Mouse (Mus musculus): ENCODE measurements around the gene Lrfn1. TPM values are rescaled to one million over a fixed set of nuclear protein-coding genes. Genes with fewer than 3 reads are reported as not detected.

Lrfn1 gene
- polyA plus RNA-seq, 1 experiment, result 1.7 TPM

DNA sequence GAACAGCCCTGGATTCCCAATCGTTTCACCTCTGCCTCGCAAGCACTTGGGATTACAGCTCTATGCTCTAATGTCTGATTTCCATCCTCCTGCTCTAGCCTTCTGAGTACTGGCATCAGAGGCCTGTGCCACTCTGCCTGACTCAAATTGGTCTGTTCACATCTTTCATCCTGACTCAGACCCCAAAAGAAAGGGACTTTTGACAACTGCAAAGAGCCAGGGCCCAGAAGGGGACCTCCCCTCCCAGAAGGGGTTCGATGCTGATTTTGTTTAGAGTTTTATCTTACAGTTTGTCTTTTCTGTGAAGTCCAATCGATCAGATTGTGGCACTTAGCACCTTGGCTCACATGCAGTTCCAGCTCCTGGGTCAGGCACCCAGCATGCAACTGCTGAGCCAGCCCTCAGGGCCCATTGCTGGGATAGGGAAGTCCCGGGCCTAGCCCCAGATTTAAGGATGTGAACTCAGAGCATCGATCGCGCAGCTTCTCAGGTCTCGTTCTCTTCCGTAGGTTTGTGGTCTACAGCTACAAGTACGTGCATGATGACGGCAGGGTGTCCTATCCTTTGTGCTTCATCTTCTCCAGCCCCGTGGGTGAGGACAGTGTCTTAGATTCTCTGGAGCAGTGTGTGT lies 7.3 kb upstream of the Lrfn1 start:
- WGBS, result 82% methylated on average over 13 of the region's 13 CpGs
- DNase-seq (ENCODE audit: low read depth, low spot score), result no peak

DNA sequence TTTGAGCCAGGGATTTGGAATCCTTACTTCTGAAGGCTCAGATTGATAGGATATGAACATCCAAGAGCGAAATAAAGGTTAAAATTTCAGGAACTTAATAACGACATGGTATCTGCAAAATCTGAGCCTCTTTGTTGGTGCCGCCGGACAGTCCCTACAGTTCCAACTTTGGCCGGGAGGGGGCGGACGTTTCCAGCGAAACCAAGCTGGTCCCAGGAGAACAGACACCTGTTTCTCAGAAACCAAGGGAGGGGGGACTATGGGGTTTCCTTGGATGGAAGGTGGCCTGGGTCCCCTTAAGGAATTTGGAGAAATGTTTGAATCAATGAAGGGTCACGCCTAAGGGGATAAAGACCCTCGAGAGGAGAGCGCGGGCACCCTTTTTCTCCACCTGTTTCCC lies 5.3 kb upstream of the Lrfn1 start:
- WGBS, result 13% methylated on average over 12 of the region's 12 CpGs
- DNase-seq (ENCODE audit: low read depth, low spot score), result no peak

DNA sequence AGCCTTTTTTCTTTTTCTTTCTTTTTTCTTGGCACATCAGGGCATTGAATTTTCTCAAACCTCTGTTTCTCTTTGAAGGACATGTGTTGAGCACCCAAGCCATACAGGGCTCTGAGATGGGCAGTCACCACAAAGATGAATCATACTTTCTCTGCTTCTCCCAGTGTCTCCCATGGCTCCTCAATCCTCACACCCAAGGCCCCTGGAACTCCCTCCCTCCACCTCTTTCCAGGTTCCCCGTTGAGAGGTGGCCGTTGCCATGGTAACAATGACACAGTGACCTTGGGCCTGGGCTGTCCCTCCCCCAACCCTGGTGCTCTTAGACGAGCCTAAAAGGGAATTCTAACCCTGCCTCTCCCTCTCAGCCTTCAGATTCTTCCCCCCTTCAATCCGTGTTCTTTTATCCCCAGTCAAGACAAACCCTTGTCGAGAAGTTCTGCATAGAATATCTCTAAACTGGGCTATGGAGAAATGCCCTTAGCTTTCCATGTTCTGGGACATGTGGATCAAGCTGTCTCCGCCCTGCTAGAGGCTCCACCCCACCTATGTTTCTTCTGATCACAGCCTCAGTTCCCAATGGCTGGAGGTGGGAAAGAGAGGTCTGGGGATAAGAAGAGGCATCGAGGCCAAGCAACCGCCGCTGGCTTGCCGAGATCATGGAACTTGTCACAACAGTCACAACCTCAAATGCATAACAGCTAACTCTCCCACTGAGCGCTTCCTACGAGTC lies 4.5 kb upstream of the Lrfn1 start:
- WGBS, result 47% methylated on average over 12 of the region's 12 CpGs
- no peak for DNase-seq (ENCODE audit: low read depth, low spot score)

DNA sequence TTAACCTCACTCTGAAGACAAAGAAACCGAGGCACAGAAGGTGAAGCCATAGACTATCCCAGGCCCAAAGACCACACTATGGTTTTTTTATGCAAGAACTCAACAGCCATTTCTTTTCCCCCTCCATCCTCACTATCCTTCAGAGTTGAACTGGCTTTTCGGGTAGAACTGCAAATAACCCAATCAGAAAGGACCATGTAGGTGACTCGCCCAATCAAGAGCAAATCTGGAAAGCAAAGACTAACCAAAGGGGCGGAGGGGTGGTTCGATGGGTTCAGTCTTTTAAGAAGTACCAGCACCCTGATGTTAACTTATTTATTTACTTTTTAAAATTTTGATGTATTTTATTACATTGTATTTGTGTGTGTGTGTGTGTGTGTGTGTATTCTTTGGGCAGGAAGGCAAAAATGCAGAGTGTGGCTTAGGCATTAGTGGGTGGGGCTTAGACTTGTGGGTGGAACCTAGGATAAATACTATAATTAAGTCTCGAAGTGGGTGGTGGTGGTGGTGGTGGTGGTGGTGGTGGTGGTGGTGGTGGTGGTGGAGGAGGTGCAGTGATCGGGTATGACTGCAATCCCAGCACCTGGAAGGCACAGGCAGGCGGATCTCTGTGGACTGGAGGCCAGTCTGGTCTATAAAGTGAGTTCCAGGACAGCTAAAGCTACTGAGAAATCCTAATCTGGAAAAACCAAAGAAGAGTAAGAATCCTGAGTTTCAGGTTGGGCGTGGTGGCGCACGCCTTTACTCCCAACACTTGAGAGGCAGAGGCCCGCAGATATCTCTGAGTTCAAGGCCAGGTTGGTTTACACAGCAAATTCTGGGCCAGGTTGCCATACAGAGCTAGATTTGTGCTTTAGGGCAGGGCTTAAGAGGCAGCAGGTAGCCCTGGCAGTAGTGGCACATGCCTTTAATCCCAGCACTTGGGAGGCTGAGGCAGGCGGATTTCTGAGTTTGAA lies 3.6 kb upstream of the Lrfn1 start:
- WGBS, result 61% methylated on average over 13 of the region's 13 CpGs
- DNase-seq (ENCODE audit: low read depth, low spot score), result no peak

DNA sequence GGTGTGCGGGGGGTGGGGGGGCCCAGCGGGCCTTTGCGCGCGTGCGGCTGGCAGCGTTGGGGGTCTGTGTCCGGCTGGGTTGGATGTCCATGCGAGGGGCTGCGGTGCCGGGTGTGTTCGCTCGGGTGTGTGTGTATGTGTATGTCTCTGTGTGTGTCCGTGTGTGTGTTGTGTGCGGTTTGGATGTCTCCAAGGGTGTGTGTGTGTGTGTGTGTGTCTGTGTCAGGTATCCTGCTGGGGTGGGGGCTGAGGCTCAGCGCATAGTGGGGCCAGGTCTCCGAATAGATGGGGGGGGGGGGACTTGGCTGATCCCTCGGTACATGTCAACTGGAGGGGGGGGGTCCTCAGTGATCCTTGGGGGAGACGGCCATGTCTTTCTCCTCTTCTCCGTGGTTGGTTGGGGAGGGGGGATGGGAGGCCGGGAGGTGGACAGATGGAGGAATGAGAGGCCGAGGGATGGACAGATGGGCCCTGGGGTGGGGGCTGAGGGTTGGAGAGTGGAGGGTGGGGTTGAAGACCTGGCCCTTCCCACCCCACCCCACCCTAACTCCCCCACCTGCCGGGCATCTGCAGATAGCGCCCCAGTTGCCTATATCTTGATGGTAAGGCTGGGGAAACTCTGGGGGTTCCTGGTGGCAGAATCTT lies 703 bp downstream of the Lrfn1 start:
- DNase-seq (ENCODE audit: low read depth, low spot score), result no peak
- 6% methylated on average over 24 of the region's 24 CpGs for WGBS

DNA sequence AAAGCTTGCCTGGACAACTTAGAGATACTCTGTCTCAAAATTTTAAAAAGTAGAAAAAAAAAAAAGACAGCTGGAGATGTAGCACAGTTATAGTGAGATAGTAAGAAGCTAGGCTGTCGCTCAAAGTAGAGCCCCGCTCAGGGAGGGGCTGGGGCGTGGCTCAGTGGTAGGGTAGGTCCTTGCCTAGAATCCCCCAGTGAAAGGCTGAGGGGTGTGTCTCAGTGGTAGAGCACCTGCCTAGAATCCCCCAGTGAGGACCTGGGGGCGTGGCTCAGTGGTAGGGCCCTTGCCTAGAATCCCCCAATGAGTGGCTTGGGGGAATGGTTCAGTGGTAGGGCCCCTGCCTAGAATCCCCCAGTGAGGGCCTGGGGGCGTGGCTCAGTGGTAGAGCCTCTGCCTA lies 8.6 kb downstream of the Lrfn1 start:
- no peak for DNase-seq (ENCODE audit: low read depth, low spot score)
- 91% methylated on average over 5 of the region's 5 CpGs for WGBS

DNA sequence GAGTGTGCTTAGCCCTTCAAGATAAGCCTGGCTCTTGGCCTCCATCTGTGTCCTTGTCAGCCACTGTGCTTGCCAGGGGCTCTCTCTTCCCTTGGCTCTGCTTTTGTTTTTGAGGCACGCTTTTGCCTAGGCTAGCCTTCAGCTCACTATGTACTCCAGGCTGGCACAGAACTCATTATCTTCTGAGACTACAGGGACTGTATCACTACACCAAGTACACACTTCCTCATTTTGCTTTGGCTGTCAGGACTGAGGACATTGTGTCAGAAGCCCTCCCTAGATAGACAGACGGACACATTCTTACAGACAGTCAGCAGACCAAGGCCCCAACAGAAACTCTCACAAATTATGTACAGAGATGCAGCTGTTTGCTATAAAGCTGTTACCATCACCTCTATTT lies 11.0 kb downstream of the Lrfn1 start:
- DNase-seq (ENCODE audit: low read depth, low spot score), result no peak
- WGBS, result 90% methylated on average over 2 of the region's 2 CpGs

DNA sequence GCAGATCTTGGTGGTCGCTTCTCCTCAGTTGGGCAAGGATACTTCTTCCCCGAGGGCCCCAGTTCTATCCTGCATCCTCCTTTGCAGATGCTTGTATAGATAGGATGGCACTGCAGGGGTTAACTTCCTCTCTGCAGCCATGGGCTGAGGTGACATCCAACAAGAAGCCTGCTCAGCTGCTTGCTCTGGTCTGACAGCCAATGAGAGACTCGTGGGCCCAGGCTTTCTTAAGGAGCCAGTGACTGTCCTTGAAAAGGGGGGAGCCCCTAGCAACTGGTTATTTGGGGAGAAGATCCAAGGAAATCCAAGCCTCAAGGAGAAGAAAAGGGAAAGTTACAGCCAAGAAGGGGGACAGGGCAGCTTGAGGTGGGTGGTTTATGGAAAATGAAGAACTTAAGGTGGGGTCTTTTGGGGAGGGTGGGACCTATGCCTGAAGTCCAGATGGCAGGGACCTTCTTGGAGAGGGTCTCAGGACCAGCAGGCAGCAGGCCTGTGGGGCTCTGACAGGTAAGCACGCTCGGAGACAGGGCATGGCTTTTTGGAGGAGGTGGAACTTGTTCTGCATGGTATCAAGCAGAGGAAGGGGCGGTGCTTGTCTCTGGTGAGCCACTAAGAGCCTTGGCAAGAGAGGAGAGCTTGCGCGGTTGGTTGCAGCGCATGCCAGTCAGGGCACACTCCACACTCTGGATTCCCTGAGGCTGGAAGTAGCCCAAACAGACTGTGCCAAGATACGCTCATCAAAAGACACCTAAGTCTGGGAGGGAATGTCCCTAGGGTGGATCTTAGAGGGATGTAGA lies 12.8 kb downstream of the Lrfn1 start:
- DNase-seq (ENCODE audit: low read depth, low spot score), result no peak
- WGBS, result 68% methylated on average over 10 of the region's 10 CpGs

DNA sequence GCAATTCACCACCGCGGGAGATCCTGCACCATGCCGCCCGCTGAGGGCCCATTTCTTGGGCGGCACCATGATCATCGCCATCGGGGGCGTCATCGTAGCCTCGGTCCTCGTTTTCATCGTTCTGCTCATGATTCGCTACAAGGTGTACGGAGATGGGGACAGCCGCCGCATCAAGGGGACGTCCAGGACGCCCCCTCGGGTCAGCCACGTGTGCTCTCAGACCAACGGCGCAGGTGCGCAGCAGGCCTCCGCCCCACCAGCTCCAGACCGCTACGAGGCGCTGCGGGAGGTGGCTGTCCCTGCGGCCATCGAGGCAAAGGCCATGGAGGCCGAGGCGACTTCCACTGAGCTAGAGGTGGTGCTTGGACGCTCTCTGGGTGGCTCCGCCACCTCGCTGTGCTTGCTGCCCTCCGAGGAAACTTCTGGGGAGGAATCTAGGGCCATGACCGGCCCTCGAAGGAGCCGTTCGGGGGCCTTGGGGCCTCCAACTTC lies 15.0 kb downstream of the Lrfn1 start:
- WGBS, result 44% methylated on average over 40 of the region's 40 CpGs
- no peak for DNase-seq (ENCODE audit: low read depth, low spot score)

DNA sequence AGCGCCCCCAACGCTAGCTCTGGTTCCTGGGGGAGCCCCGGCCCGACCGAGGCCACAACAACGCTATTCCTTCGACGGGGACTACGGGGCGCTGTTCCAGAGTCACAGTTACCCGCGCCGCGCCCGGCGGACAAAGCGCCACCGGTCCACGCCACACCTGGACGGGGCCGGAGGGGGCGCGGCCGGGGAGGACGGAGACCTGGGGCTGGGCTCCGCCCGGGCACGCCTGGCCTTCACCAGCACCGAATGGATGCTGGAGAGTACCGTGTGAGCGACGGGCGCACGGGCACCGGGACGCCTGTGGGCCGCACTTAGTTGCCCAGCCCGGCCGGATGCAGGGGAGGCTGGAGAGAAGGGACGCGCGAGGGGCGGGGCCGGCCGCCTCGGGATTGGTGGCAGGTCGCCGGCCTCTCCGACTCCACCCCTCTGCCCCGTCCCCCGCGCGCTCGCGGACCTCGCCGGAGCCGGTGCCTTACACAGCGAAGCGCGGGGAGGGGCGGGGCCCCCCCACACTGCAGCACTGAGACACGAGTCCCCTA lies 15.5 kb downstream of the Lrfn1 start:
- 7% methylated on average over 49 of the region's 63 CpGs for WGBS

DNA sequence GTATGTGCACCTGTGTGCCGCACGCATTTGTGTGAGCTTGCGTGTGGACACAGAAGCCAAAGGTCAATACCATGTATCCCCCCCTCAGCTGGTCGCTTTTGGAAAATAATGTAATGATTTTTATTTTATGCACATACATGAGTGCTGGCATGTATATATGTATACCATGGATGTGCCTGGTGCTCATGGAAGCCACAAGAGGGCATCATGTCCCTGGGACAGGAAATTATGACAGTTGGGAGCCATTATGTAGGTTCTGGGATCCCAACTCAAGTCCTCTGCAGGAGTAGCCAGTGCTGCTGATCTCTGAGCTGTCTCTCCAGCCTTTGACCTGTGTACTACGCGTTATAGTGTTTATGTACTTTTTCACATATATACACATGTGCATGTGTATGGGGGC lies 24.4 kb downstream of the Lrfn1 start:
- 94% methylated on average over 6 of the region's 6 CpGs for WGBS
- DNase-seq (ENCODE audit: low read depth, low spot score), result no peak

More for the DNA sequence above, 15.5 kb downstream of the Lrfn1 start:
- no peak for DNase-seq (ENCODE audit: low read depth, low spot score)

DNA sequence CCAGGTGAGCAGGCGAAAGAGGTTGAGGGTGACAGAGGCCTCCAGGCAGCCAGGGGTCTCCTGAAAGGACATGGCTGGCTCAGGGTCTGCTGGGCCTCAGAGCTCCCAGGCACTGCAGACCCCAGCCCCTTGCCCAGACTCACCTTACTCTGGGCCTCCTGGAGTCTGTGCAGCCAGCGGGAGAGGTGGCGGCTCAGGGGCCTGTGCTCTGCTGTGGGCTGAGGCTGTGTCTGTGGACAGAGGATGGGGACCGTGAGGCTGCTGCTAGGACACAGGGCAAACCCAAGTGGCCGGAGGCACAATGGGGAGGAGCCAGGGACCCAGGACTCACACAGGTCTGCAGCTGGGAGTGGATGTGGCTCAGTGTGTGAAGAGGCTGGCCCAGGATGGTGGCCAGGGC lies 25.6 kb downstream of the Lrfn1 start:
- 72% methylated on average over 5 of the region's 5 CpGs for WGBS
- no peak for DNase-seq (ENCODE audit: low read depth, low spot score)

DNA sequence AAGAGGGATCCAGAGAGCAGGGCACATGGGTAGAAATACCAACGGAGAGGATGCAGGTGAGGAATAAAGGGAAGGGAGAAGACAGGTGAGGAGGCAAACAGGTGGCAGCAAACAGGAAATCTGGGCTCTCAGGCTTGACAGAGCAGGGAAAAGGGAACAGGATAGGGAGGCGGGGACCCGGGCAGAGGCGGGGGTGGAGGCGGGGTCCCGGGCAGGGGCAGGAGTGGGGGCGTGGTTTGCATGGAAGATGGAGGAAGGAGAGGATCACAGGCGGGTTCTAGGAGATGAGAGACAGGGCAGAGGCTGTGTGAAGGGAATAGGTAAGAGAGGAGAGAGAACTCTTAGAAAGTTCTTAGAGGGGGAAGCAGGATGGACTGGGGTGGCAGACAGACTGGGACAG lies 27.1 kb downstream of the Lrfn1 start:
- WGBS, result 4% methylated on average over 8 of the region's 8 CpGs
- DNase-seq (ENCODE audit: low read depth, low spot score), result no peak

DNA sequence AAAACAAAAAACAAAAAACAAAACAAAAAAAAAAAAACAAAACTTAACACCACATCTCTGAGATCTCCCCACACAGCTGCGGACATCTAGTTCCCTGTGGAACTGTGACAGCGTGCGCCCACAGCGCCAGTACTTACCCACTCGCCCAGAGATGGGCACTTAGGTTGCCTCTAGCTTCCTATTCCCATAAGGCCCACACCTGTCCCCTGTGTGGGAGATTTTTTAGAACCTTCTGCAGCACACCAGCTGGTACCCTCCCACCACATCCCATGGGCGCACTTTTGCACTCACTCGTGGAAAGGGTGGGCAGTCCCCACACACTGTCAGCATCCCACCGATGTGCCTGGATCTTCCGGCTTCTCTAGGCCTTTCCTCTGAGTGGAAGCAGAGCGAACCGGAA lies 31.1 kb downstream of the Lrfn1 start:
- WGBS, result 79% methylated on average over 11 of the region's 11 CpGs
- no peak for DNase-seq (ENCODE audit: low read depth, low spot score)

DNA sequence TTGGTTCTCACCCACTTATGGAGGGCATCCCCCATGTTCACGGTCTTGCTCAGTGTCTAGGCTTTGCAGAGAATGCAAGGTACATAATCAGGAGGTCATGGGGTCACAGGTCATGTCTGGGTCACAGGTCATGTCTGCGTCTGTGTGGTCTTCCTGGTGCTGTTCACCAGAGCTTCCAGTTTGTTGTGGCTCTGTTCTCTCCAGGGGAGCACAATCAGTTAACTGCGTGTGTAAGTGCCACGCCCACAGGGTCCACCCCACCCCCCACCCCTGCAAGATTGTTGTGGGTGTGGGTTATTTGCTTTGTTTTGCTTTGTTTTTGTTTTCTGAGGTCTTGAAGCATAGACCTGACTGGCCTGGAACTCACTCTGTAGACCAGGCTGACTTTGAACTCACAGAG lies 32.4 kb downstream of the Lrfn1 start:
- DNase-seq (ENCODE audit: low read depth, low spot score), result no peak
- 20% methylated on average over 4 of the region's 4 CpGs for WGBS

DNA sequence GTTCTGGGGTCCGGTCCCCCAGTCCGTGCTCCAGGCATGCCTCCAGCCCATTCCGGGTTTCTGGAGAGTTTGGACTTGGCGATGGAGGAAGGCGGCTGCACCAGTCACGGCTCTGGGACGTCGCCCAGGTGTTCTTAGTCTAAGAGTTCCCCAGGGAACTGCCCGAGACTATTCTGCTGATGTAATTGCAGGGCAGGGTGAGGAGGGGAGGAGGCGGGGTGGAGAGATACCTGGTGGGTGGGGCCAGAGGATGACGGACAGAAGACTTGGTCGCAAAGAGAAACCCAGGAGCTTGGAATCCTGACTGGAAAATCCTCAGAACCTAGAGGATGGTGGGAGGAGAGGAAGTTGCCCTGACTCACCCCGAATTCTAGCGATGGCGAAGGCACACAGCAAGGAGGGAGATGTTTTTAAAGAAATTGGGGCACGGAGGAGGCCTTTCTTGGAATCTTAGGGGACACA lies 36.3 kb downstream of the Lrfn1 start:
- DNase-seq (ENCODE audit: low read depth, low spot score), result peak; percentile 48
- 2% methylated on average over 16 of the region's 16 CpGs for WGBS

DNA sequence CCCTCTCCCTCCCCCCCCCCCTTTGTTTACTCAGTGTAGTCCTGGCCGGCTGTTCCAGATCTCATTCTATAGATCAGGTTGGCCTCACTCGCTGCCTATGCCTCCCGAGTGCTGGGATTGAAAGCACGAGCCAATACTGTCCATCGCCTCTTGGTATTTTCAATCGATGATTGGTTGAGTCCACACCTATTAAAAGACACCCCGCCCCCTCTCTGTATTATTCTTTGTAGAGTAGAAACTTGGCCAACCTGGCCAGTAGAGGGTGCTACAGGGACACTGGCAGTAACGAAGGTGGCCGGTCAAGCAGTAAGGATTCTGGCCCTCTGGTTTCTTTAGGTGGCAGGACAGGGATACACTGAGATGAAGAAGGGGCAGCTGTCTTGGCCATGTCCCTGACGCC lies 38.6 kb downstream of the Lrfn1 start:
- 2% methylated on average over 10 of the region's 10 CpGs for WGBS
- DNase-seq (ENCODE audit: low read depth, low spot score), result peak; percentile 68

DNA sequence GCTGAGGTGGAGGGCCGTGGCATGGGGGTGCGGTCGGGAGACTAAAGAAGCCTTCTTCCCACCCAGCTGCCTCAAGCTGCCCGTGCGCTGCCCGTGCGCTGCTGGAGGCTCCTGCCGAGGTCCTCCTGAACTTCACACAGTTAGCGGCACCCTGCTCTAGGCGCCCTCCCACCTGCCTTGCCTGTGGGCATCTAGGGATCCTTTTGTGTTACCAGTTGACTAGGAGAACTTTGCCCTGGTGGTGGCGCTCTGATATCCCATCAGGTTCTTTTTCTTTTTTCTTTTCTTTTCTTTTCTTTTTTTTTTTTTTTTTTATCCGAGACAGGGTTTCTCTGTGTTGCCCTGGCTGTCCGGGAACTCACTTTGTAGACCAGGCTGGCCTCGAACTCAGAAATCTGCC lies 39.1 kb downstream of the Lrfn1 start:
- 34% methylated on average over 14 of the region's 14 CpGs for WGBS
- DNase-seq (ENCODE audit: low read depth, low spot score), result no peak

DNA sequence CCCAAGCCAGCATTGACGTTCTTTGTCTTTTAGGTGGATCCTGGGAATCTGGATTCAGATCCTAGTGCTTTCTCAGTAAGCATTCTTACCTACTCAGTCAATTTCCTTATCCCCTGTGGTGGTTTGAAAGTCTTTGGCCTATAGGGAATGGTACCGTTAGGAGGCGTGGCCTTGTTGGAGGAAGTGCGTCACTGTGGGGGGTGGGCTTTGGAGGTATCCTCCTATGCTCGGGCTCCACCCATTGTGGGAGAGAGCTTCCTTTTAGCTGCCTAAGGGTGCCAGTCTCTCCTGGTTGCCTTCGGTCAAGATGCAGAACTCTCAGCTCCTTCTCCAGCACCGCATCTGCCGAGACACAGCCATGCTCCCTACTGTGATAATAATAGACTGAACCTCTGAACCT lies 40.5 kb downstream of the Lrfn1 start:
- WGBS, result 84% methylated on average over 8 of the region's 8 CpGs
- DNase-seq (ENCODE audit: low read depth, low spot score), result no peak

All from large intestine, adult 2 months (tissue).